Mouse (Mus musculus) 3134 (cell line): Measurements from ENCODE around the gene Zfp97.
"Not testable (repeated sequence)": the region's sequence is repeated elsewhere in the genome, so short reads cannot be mapped to it uniquely, and the experiment has no call there.

Source experiments
- DNase-seq: peaks from one replicate; pipeline ENCODE4 v3.0.0-alpha.2; 2011; ENCODE audit warnings: low spot score; ENCODE audit not compliant: insufficient read length; ENCODE audit errors: extremely low read depth

Zfp97 gene

DNA sequence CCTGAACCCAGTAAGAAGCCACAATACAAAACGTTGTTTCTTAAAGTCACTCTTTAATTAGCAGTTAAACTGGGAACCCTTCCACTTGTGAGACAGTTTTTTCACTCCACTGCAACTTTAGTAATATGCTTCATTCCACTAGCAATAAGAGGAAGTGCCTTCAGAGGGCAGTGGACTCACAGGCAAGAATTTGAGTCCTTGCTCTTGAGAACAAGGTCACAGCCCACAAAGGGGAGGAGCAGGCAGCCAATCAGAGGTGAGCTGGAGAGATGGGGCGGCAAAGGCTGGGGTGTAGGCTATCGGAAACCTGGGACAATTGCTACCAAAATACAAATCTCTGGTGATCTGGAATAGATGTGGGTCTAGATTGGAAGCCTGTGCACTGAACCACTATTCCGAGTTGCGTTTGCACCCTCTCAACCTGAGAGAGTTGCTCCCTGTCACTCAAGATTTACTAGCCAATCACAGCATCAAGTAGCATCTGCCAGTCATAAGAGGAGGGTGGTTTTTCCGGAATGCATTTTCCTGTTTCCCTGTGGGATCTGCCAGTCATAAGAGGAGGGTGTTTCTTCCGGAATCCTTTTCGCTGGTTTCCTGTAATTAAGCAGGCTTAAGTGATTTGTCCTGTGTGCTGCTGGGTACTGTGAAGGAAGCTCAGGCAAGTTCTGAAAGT is at the start of gene Zfp97:
Gene Zfp97 (plus strand): TSS at position 586 of the 673 bp plus-strand sequence.
- DNase-seq, result not testable (repeated sequence)

DNA sequence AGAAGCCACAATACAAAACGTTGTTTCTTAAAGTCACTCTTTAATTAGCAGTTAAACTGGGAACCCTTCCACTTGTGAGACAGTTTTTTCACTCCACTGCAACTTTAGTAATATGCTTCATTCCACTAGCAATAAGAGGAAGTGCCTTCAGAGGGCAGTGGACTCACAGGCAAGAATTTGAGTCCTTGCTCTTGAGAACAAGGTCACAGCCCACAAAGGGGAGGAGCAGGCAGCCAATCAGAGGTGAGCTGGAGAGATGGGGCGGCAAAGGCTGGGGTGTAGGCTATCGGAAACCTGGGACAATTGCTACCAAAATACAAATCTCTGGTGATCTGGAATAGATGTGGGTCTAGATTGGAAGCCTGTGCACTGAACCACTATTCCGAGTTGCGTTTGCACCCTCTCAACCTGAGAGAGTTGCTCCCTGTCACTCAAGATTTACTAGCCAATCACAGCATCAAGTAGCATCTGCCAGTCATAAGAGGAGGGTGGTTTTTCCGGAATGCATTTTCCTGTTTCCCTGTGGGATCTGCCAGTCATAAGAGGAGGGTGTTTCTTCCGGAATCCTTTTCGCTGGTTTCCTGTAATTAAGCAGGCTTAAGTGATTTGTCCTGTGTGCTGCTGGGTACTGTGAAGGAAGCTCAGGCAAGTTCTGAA is 57.7 kb downstream of the Zfp97 start:
- not testable (repeated sequence) for DNase-seq

- not testable (repeated sequence) for DNase-seq
Measured at GRCm38 (mm10) chr17:17194761-17195160, 73.5 kb downstream of the Zfp97 start.

GRCm38 (mm10) chr17:17195178-17195577 is 74.0 kb downstream of the Zfp97 start:
- no peak for DNase-seq

DNA sequence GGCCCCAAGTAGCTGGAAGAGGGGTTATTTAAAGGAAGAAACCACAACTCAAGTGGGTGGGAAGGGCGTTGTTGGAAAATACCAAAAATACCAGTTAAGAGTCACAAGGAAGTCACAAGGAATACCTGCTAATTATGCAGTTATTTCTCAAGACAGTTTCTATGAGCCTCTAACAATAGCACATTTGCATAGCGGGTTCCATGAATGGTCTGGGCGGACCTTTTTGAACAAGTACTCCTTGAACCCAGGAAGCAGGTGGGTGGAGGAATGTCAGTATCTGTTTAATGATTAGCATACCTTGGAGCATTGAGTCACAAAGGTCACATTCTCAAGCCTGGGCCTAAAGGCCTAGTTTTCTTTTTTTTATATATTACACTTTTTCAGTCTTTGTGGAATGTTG is 74.9 kb downstream of the Zfp97 start:
- not testable (repeated sequence) for DNase-seq
